Mouse (Mus musculus) left cerebral cortex, postnatal 36 days (tissue): ENCODE data around the gene Pgm2l1. TPM values are rescaled to one million over a fixed set of nuclear protein-coding genes. Genes with fewer than 3 reads are reported as not detected.
"Not testable (repeated sequence)": the region's sequence is repeated elsewhere in the genome, so short reads cannot be mapped to it uniquely, and the experiment has no call there.

Source experiments
- DNase-seq, 2 experiments: peaks; one replicate each; pipeline ENCODE4 v3.0.0; 2021 to 2022; ENCODE audit warnings: low spot score in 2 of 2, mixed read lengths in 1 of 2
- intact Hi-C: fragments of 180-260 bp; cut with DNase I; formaldehyde crosslinking; loops from one replicate; pipeline ENCODE4 v1.15.1; 2025
- total RNA-seq, 2 experiments: library from RNA; stranded (reverse); gene quantifications; 2 replicates each; pipeline ENCODE4 v1.2.3; 2021

Gene Pgm2l1
- total RNA-seq, 2 experiments from 2014 or later: 294 to 308 TPM

- no peak for DNase-seq
- intact Hi-C loops: no loop called here
These were observed 10.3 kb upstream of the Pgm2l1 start for GRCm38 (mm10) chr7:100216601-100217565.

- DNase-seq: no peak
- intact Hi-C loops: loop anchor here (5.0 to 10.0 kb wide), 2 partner anchors 106 to 877 kb away; partner anchors contain the start of gene Pold3
These were observed 817 bp downstream of the Pgm2l1 start for GRCm38 (mm10) chr7:100227896-100228525.

GRCm38 (mm10) chr7:100228957-100229356 lies 1.8 kb downstream of the Pgm2l1 start:
- no peak for DNase-seq
- intact Hi-C loops: loop anchor here (5.0 to 10.0 kb wide), 2 partner anchors 107 to 876 kb away; partner anchors contain the start of gene Pold3

- no peak for DNase-seq
- intact Hi-C loops: no loop called here
These were observed 3.5 kb downstream of the Pgm2l1 start for GRCm38 (mm10) chr7:100230646-100231045.

- DNase-seq: no peak
- intact Hi-C loops: no loop called here
These were observed 4.5 kb downstream of the Pgm2l1 start for GRCm38 (mm10) chr7:100231661-100232060.

- intact Hi-C loops: loop anchor here (2.0 kb wide), 1 partner anchor 43 kb away; no protein-coding TSS in a partner anchor
- no peak for DNase-seq
These were observed 6.5 kb downstream of the Pgm2l1 start for GRCm38 (mm10) chr7:100233681-100234080.

- DNase-seq: no peak
- intact Hi-C loops: loop anchor here (2.0 kb wide), 1 partner anchor 44 kb away; no protein-coding TSS in a partner anchor
These were observed 7.2 kb downstream of the Pgm2l1 start for GRCm38 (mm10) chr7:100234264-100234885.

- DNase-seq: no peak
- intact Hi-C loops: no loop called here
These were observed 11.1 kb downstream of the Pgm2l1 start for GRCm38 (mm10) chr7:100238271-100238670.

GRCm38 (mm10) chr7:100240601-100241000 lies 13.4 kb downstream of the Pgm2l1 start:
- intact Hi-C loops: no loop called here
- no peak for DNase-seq

- intact Hi-C loops: no loop called here
These were observed 15.8 kb downstream of the Pgm2l1 start for GRCm38 (mm10) chr7:100243007-100243406.

GRCm38 (mm10) chr7:100244225-100244624 lies 17.0 kb downstream of the Pgm2l1 start:
- no peak for DNase-seq
- intact Hi-C loops: no loop called here

More at GRCm38 (mm10) chr7:100243007-100243406, 15.8 kb downstream of the Pgm2l1 start:
- DNase-seq: no peak

- intact Hi-C loops: no loop called here
- DNase-seq: no peak
These were observed 18.0 kb downstream of the Pgm2l1 start for GRCm38 (mm10) chr7:100245176-100245575.

- intact Hi-C loops: no loop called here
- no peak for DNase-seq
These were observed 23.5 kb downstream of the Pgm2l1 start for GRCm38 (mm10) chr7:100250667-100251066.

- intact Hi-C loops: no loop called here
These were observed 35.2 kb downstream of the Pgm2l1 start for GRCm38 (mm10) chr7:100262350-100262749.

GRCm38 (mm10) chr7:100264934-100265333 lies 37.7 kb downstream of the Pgm2l1 start:
- DNase-seq, intact Hi-C loops: not testable (repeated sequence)

More at GRCm38 (mm10) chr7:100262350-100262749, 35.2 kb downstream of the Pgm2l1 start:
- no peak for DNase-seq

- no peak for DNase-seq
- intact Hi-C loops: no loop called here
These were observed 45.2 kb downstream of the Pgm2l1 start for GRCm38 (mm10) chr7:100272369-100272768.

GRCm38 (mm10) chr7:100274507-100274906 lies 47.3 kb downstream of the Pgm2l1 start:
- no peak for DNase-seq
- intact Hi-C loops: no loop called here

- intact Hi-C loops: no loop called here
- no peak for DNase-seq
These were observed 49.2 kb downstream of the Pgm2l1 start for GRCm38 (mm10) chr7:100276397-100276796.

GRCm38 (mm10) chr7:100279803-100280202 lies 52.6 kb downstream of the Pgm2l1 start:
- DNase-seq: no peak
- intact Hi-C loops: loop anchor here (2.0 kb wide), 1 partner anchor 45 kb away; no protein-coding TSS in a partner anchor

GRCm38 (mm10) chr7:100281596-100281995 lies 54.4 kb downstream of the Pgm2l1 start:
- DNase-seq: no peak
- intact Hi-C loops: loop anchor here (2.0 kb wide), 1 partner anchor 43 kb away; no protein-coding TSS in a partner anchor
